Mouse (Mus musculus) limb, embryonic 14.5 days (tissue): ENCODE data around the gene Ccn5. TPM values are rescaled to one million over a fixed set of nuclear protein-coding genes. Genes with fewer than 3 reads are reported as not detected.

Source experiments
- ATAC-seq: fragments of 200-750 bp; cut with Nextera tagmentation; 2 replicates; pipeline ENCODE4 v1.8.0; 2017; ENCODE audit warnings: low read depth, moderate number of reproducible peaks, moderate TSS enrichment; ENCODE audit not compliant: low FRiP score
- DNase-seq: peaks from one replicate; pipeline ENCODE4 v3.0.0-alpha.2; 2015; ENCODE audit warnings: low spot score
- H3K27ac ChIP-seq: fragments of 300-500 bp; sonication (generic); replicated peaks from 2 replicates; pipeline ENCODE4 v1.5.1; 2014; ENCODE audit warnings: low read depth, mild to moderate bottlenecking, low read length, moderate library complexity, mixed read lengths
- H3K27me3 ChIP-seq: fragments of 300-500 bp; sonication (generic); 2 replicates; pipeline ENCODE4 v1.6.1; 2014; ENCODE audit warnings: low read length, mixed read lengths; ENCODE audit not compliant: control insufficient read depth, insufficient read depth
- H3K36me3 ChIP-seq: fragments of 300-500 bp; sonication (generic); 2 replicates; pipeline ENCODE4 v1.6.1; 2014; ENCODE audit warnings: mild to moderate bottlenecking, low read length, moderate library complexity, mixed read lengths; ENCODE audit not compliant: control insufficient read depth, insufficient read depth
- H3K4me1 ChIP-seq: fragments of 300-500 bp; sonication (generic); 2 replicates; pipeline ENCODE4 v1.6.1; 2014; ENCODE audit warnings: antibody characterized with exemption, low read length, mixed read lengths; ENCODE audit not compliant: control insufficient read depth, insufficient read depth
- H3K4me2 ChIP-seq: fragments of 300-500 bp; sonication (generic); replicated peaks from 2 replicates; pipeline ENCODE4 v1.6.1; 2014; ENCODE audit warnings: low read depth, mild to moderate bottlenecking, low read length, moderate library complexity; ENCODE audit not compliant: severe bottlenecking
- H3K4me3 ChIP-seq: fragments of 300-500 bp; sonication (generic); replicated peaks from 2 replicates; pipeline ENCODE4 v1.5.1; 2014; ENCODE audit warnings: low read length
- H3K9ac ChIP-seq: fragments of 300-500 bp; sonication (generic); 2 replicates; pipeline ENCODE4 v1.6.1; 2014; ENCODE audit warnings: mild to moderate bottlenecking, low read depth, low read length, moderate library complexity; ENCODE audit not compliant: severe bottlenecking
- H3K9me3 ChIP-seq: fragments of 300-500 bp; sonication (generic); 2 replicates; pipeline ENCODE4 v1.6.1; 2016; ENCODE audit warnings: low read length; ENCODE audit not compliant: control insufficient read depth
- POLR2A ChIP-seq: fragments of 200-500 bp; IDR thresholded peaks from 2 replicates; pipeline ENCODE4 v1.8.0; 2012; ENCODE audit warnings: inconsistent platforms, mild to moderate bottlenecking, moderate library complexity, borderline replicate concordance; ENCODE audit not compliant: insufficient read depth, insufficient read length; ENCODE audit errors: extremely low read depth
- WGBS: fragments of 180-500 bp; shearing (Covaris S2); extraction: QIAGEN DNeasy Blood & Tissue Kit; methylation state at CpG from one replicate; pipeline ENCODE4 v1.1.7; 2014; 5-methylcytosine and 5-hydroxymethylcytosine counted together
- polyA plus RNA-seq, 2 experiments: library from polyadenylated mRNA; depleted of rRNA in 1 of 2; stranded (reverse) in 1 of 2; unstranded in 1 of 2; fragments of >200 nt; fragmentation: Nextera tagmentation in 1 of 2; extraction: Ambion mirVana in 1 of 2; gene quantifications; 2 replicates each; pipeline versions ENCODE4 v1.2.1 to v1.2.3; 2012 to 2014

The Ccn5 gene
- polyA plus RNA-seq (2012; rRNA removed) (0.23 and 0.51 TPM in 2 replicates), polyA plus RNA-seq (2014; fragmentation: Nextera tagmentation; extraction: Ambion mirVana) (0.70 and 1.1 TPM in 2 replicates)

GRCm38 (mm10) chr2:163820607-163821006 lies at the start of gene Ccn5:
Ccn5 (plus strand) TSS chr2:163820861.
- Histone ChIP-seq H3K4me1 (0 out of 2 replicates have a peak, but pooled peaks cover 3% of the 10 kb centered on the region), H3K4me3 (no peak within 1 kb of the TSS), H3K4me2 (no peak within 1 kb of the TSS), H3K36me3 (no peaks in the 10 kb centered on the region), H3K9me3 (no peaks in the 10 kb centered on the region), H3K27me3 (no peaks in the 10 kb centered on the region), H3K27ac (no peak within 1 kb of the TSS), H3K9ac (no peak within 1 kb of the TSS)
- DNase-seq: no peak
- WGBS: 55% methylated on average over 4 of the region's 4 CpGs
- no peak for ATAC-seq
- no peak for TF ChIP-seq POLR2A

DNA sequence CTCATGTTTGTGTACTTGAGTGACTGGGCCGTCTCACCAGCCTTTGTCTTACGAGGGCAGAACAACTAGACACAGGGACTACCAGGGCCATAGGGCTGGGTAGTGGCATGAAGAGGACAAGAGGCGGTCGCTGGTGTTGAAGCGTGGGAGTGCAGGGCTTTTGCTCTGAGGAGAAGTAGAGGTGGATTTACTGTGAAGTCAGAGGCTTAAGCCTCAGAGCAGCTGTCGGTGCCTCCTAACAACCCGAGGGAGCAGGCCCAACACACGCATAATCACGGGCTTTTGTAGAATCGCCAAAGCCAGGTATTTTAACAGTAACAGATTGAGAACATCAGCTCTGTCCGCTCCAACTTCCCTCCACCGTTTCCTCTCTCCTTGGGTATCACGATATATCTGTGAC lies 44.0 kb upstream of the Ccn5 start:
- WGBS: 29% methylated on average over 13 of the region's 13 CpGs
- Histone ChIP-seq H3K4me2 (no peak overlapping the region), H3K27ac (no peak overlapping the region), H3K9ac (no peak overlapping the region), H3K27me3 (no peaks in the 10 kb centered on the region), H3K4me1 (no peaks in the 10 kb centered on the region), H3K9me3 (no peaks in the 10 kb centered on the region), H3K4me3 (no peak overlapping the region), H3K36me3 (no peaks in the 10 kb centered on the region)
- ATAC-seq (no peak), DNase-seq (no peak)
- no peak for TF ChIP-seq POLR2A

- Histone ChIP-seq H3K36me3 (no peaks in the 10 kb centered on the region), H3K4me2 (no peak overlapping the region), H3K27ac (no peak overlapping the region), H3K4me1 (no peaks in the 10 kb centered on the region), H3K27me3 (no peaks in the 10 kb centered on the region), H3K9ac (no peak overlapping the region), H3K4me3 (no peak overlapping the region), H3K9me3 (no peaks in the 10 kb centered on the region)
- no peak for DNase-seq
- no peak for ATAC-seq
- 13% methylated on average over 2 of the region's 2 CpGs for WGBS
- TF ChIP-seq POLR2A: no peak
Observed at GRCm38 (mm10) chr2:163777061-163777460, 43.6 kb upstream of the Ccn5 start.

GRCm38 (mm10) chr2:163778896-163779295 lies 41.8 kb upstream of the Ccn5 start:
- no peak for DNase-seq
- Histone ChIP-seq H3K4me3 (no peak overlapping the region), H3K4me1 (no peaks in the 10 kb centered on the region), H3K9me3 (no peaks in the 10 kb centered on the region), H3K27ac (no peak overlapping the region), H3K27me3 (no peaks in the 10 kb centered on the region), H3K4me2 (no peak overlapping the region), H3K9ac (no peak overlapping the region), H3K36me3 (no peaks in the 10 kb centered on the region)
- no peak for ATAC-seq
- TF ChIP-seq POLR2A: no peak
- WGBS: 81% methylated on average over 4 of the region's 4 CpGs

DNA sequence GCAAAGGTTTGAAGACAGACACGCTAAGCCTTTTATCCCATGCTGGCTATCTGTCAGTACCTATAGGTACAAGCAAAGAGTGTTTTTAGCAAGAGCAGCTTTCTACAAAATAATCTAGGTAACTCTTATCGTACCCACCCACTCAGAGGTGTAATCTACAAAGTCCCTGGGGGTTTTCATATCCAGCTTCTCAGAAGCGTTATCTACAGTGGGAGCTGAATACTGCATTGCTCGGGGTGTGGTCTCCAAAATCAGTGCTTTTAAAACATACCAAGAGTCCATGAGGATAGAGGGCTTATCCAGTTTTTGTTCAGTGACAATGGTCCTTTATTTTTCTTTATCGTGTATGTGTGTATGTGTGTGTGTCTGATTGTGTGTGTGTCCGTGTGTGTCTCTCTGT lies 37.3 kb upstream of the Ccn5 start:
- no peak for TF ChIP-seq POLR2A
- no peaks in the 10 kb centered on the region for H3K36me3 ChIP-seq
- no peaks in the 10 kb centered on the region for H3K27me3 ChIP-seq
- H3K9ac ChIP-seq: no peak overlapping the region
- no peak for ATAC-seq
- no peaks in the 10 kb centered on the region for H3K9me3 ChIP-seq
- no peak overlapping the region for H3K27ac ChIP-seq
- DNase-seq: no peak
- no peaks in the 10 kb centered on the region for H3K4me1 ChIP-seq
- WGBS: 87% methylated on average over 6 of the region's 6 CpGs
- H3K4me2 ChIP-seq: no peak overlapping the region
- no peak overlapping the region for H3K4me3 ChIP-seq

GRCm38 (mm10) chr2:163783901-163784300 lies 36.8 kb upstream of the Ccn5 start:
- Histone ChIP-seq H3K4me3 (no peak overlapping the region), H3K27me3 (no peaks in the 10 kb centered on the region), H3K27ac (no peak overlapping the region), H3K36me3 (no peaks in the 10 kb centered on the region), H3K9me3 (no peaks in the 10 kb centered on the region), H3K4me2 (no peak overlapping the region), H3K4me1 (no peaks in the 10 kb centered on the region), H3K9ac (no peak overlapping the region)
- TF ChIP-seq POLR2A: no peak
- no peak for ATAC-seq
- 77% methylated on average over 4 of the region's 4 CpGs for WGBS
- no peak for DNase-seq
